Mouse (Mus musculus) ES-E14 (cell line): ENCODE measurements around the gene Irf9. TPM values are rescaled to one million over a fixed set of nuclear protein-coding genes. Genes with fewer than 3 reads are reported as not detected.

ENCODE experiments used
- DNase-seq: peaks from one replicate; pipeline ENCODE4 v3.0.0-alpha.2; 2013; ENCODE audit warnings: low read depth, low spot score
- H3K27ac ChIP-seq: 2 replicates; pipeline ENCODE4 v1.5.1; 2012; ENCODE audit warnings: low read depth, mild to moderate bottlenecking, low read length, moderate library complexity, mixed read lengths; ENCODE audit not compliant: poor library complexity, insufficient read depth, severe bottlenecking
- H3K36me3 ChIP-seq: 2 replicates; pipeline ENCODE4 v1.6.1; 2012; ENCODE audit warnings: mild to moderate bottlenecking, low read length, moderate library complexity, mixed read lengths; ENCODE audit not compliant: control insufficient read depth, poor library complexity, insufficient read depth, severe bottlenecking
- H3K4me1 ChIP-seq, 2 experiments: fragments of 150-350 bp in 1 of 2; sonication (generic) in 1 of 2; 2 replicates each; pipeline ENCODE4 v1.6.1; 2012; ENCODE audit warnings: low read length in 2 of 2, mild to moderate bottlenecking in 1 of 2, mixed read lengths in 1 of 2; ENCODE audit not compliant: control insufficient read depth in 2 of 2, insufficient read depth in 2 of 2, poor library complexity in 1 of 2
- H3K4me3 ChIP-seq, 2 experiments: fragments of 150-350 bp in 1 of 2; sonication (generic) in 1 of 2; 2 replicates each; pipeline ENCODE4 v1.5.1; 2012; ENCODE audit warnings: low read length in 2 of 2, low read depth in 1 of 2, mild to moderate bottlenecking in 1 of 2, mixed read lengths in 1 of 2; ENCODE audit not compliant: insufficient read depth in 1 of 2, poor library complexity in 1 of 2, severe bottlenecking in 1 of 2
- H3K9ac ChIP-seq: 2 replicates; pipeline ENCODE4 v1.6.1; 2012; ENCODE audit warnings: low read depth, mild to moderate bottlenecking, low read length, mixed read lengths; ENCODE audit not compliant: poor library complexity, insufficient read depth, severe bottlenecking
- H3K9me3 ChIP-seq: fragments of 150-350 bp; sonication (generic); 2 replicates; pipeline ENCODE4 v1.6.1; 2012; ENCODE audit warnings: low read depth, mild to moderate bottlenecking, low read length; ENCODE audit not compliant: control insufficient read depth, insufficient read depth
- CHD2 ChIP-seq: IDR thresholded peaks from 2 replicates; pipeline ENCODE4 v1.6.1; 2014; ENCODE audit warnings: mild to moderate bottlenecking, low read depth, low read length, inconsistent platforms
- HCFC1 ChIP-seq: IDR thresholded peaks from 2 replicates; pipeline ENCODE4 v1.6.1; 2012; ENCODE audit warnings: low read length, inconsistent platforms, borderline replicate concordance; ENCODE audit not compliant: insufficient read depth
- MAFK ChIP-seq: IDR thresholded peaks from 2 replicates; pipeline ENCODE4 v1.6.1; 2014; ENCODE audit warnings: mild to moderate bottlenecking, low read depth, low read length, inconsistent platforms; ENCODE audit not compliant: insufficient read depth
- ZC3H11A ChIP-seq: IDR thresholded peaks from 2 replicates; pipeline ENCODE4 v1.6.1; 2012; ENCODE audit warnings: low read depth, mild to moderate bottlenecking, inconsistent platforms, low read length, borderline replicate concordance
- ZNF384 ChIP-seq: IDR thresholded peaks from 2 replicates; pipeline ENCODE4 v1.6.1; 2012; ENCODE audit warnings: low read depth, low read length, inconsistent platforms
- in situ Hi-C, 2 experiments: fragments of 600-800 bp; cut with MboI; formaldehyde crosslinking; loops; one replicate each; pipeline ENCODE4 v1.15.1; 2025; ENCODE audit warnings: low sequenced_read_pairs in 2 of 2, inconsistent platforms in 1 of 2; ENCODE audit not compliant: unreplicated experiment in 2 of 2
- total RNA-seq: library from RNA; depleted of rRNA; stranded (reverse); fragments of 300-350 nt; gene quantifications from 2 replicates; pipeline ENCODE4 v1.2.3, GENCODE M21; 2012

Irf9 gene
- total RNA-seq, 1 experiment: 5.8 TPM

DNA sequence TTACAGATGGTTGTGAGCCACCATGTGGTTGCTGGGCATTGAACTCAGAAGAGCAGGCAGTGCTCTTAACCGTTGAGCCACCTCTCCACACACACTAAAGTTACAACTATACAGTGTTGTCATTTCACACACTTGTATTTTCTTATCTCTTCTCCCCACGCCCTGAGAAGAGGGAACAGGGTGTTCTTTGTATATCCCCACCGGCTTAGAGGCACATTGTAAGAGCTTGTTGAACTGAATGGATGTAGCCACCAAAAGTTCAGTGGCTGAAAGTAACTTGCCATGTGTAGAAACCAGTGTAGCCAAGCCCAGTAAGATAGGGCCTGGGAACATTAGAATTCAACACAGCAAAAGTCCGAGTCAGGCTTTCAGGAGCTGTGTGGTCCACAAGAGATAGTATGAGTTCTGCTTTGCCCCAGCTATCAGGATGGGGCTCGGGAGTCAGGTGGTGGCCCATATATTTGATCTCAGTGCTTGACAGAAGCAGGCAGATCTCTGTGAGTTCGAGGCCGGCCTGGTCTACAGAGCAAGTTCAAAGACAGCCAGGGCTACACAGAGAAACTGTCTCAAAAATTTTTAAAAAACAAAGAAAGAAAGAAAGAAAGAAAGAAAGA, 11.3 kb downstream of the Irf9 start:
- no peak for TF ChIP-seq CHD2
- no peak for TF ChIP-seq ZNF384
- no peak for TF ChIP-seq HCFC1
- no peak for TF ChIP-seq MAFK

DNA sequence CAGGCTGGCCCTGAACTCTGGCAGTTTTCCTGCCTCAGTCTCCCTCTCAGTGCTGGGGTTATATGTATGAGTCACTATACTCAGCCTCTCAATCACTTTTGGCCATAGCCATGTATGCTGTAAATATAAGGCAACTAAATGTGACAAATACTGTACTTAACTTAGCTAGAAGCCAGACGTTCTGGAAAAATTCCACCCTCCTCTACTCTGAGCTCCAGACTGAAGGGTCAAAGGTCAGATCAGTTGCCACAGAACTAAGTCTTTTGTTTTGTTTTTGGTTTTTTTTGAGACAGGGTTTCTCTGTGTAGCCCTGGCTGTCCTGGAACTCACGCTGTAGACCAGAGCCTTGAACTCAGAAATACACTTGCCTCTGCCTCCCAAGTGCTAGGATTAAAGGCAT, 12.5 kb downstream of the Irf9 start:
- H3K4me3 ChIP-seq: no peak overlapping the region
- DNase-seq: no peak
- H3K36me3 ChIP-seq: no peaks in the 10 kb centered on the region; the same call in 1 of the 2 replicates
- peaks cover 0 to 8% of the 10 kb centered on the region in 2 experiments; a peak in 2 of 4 replicates for H3K4me1 ChIP-seq
- H3K9ac ChIP-seq: no peak overlapping the region
- TF ChIP-seq CHD2 (no peak), HCFC1 (no peak)
- in situ Hi-C loops: no loop called here
- no peaks in the 10 kb centered on the region for H3K9me3 ChIP-seq
- H3K27ac ChIP-seq: no peak overlapping the region

More for the DNA sequence above, 11.3 kb downstream of the Irf9 start:
- in situ Hi-C loops: no loop called here
- Histone ChIP-seq H3K36me3 (peaks cover 2% of the 10 kb centered on the region; the same call in 1 of the 2 replicates), H3K4me1 (peaks cover 0 to 8% of the 10 kb centered on the region in 2 experiments; a peak in 2 of 4 replicates), H3K4me3 (no peak overlapping the region), H3K9me3 (no peaks in the 10 kb centered on the region), H3K9ac (no peak overlapping the region), H3K27ac (no peak overlapping the region)
- no peak for DNase-seq

DNA sequence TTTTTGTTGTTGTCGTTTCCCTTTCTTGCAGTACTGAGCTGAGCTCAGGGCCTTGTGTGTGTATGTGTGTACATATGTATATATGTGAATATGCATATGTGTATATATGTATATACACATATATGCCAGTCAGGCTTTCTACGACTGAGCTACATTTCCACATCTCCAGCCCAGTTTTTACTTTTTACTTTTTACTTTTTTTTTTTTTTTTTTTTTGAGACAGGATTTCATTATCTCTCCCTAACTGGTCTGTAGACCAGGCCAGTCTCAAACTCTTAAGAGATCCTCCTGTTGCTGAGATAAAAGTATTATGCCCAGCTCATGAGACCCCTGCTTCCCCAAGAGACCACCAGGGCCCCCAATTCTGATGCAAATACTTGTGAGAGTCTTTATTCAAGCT, 13.5 kb downstream of the Irf9 start:
- no peak for TF ChIP-seq MAFK
- TF ChIP-seq ZC3H11A: no peak
- TF ChIP-seq ZNF384: no peak
- TF ChIP-seq CHD2: no peak
- no peak for DNase-seq
- no peak overlapping the region for H3K9ac ChIP-seq
- no peaks in the 10 kb centered on the region for H3K9me3 ChIP-seq
- H3K4me1 ChIP-seq: peaks cover 0 to 8% of the 10 kb centered on the region in 2 experiments; a peak in 2 of 4 replicates
- no peak overlapping the region for H3K27ac ChIP-seq
- H3K4me3 ChIP-seq: no peak overlapping the region
- no peaks in the 10 kb centered on the region; the same call in 1 of the 2 replicates for H3K36me3 ChIP-seq
- in situ Hi-C loops: no loop called here

DNA sequence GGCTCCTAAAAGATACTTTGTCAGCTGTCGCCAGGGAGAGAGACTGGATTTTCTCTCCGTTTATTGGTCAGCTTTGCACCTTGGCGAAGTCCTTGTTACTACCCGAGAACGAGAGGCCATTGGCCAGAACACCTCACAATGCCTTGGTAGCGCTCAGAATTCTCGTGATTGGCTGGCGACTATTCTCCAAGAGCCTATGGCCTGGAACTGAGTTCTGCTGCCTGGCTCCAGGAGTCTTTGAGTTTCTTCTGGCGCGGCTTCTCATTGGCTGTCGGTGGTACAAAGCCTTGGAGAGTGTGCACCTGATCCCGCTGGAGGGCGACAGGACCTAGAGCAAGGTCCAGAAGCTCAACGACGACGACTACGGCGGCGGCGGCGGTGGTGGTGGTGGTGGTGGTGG, 14.5 kb downstream of the Irf9 start, which contains the start of gene Rec8:
TSS of gene Rec8 (plus strand) at position 216 of the 400 bp plus-strand sequence.
- in situ Hi-C loops: no loop called here
- Histone ChIP-seq H3K4me1 (peaks cover 0 to 8% of the 10 kb centered on the region in 2 experiments; a peak in 2 of 4 replicates), H3K9me3 (no peaks in the 10 kb centered on the region), H3K9ac (peak within 1 kb of the TSS; percentile 12; the same call in 1 of the 2 replicates), H3K36me3 (peaks cover 2% of the 10 kb centered on the region; the same call in 1 of the 2 replicates), H3K4me3 (peak within 1 kb of the TSS; percentile 27 to 40), H3K27ac (no peak within 1 kb of the TSS)
- TF ChIP-seq ZNF384 (no peak), CHD2 (peak; percentile 60)
- DNase-seq: peak; percentile 90

DNA sequence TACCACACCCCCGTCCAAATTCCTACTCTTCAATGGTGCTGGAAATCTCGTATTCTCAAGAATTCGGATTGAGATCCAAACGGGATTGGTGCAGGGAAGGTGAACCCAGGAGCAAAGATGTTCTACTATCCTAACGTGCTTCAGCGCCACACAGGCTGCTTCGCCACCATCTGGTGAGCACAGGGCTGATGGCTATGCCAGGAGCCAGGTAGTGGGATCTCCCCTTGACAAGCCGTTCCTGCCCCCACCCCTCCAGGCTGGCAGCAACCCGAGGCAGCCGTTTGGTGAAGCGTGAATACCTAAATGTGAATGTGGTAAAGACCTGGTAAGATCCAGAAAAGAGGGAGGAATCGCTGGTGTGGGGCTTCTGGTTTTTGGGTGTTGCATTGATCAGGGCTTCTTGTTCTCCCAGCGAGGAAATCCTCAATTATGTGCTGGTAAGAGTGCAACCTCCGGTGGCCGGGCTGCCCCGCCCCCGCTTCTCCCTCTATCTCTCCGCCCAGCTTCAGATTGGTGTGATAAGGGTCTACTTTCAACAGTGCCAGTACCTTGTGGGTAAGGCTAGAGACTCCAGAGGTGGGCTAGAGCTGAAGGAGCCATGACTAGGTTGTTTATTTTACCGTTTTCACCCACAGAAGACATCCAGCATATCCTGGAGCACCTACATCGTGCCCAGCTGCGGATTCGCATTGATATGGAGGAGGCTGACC, 15.3 kb downstream of the Irf9 start:
- Histone ChIP-seq H3K4me1 (peaks cover 0 to 11% of the 10 kb centered on the region in 2 experiments; a peak in 2 of 4 replicates), H3K9me3 (no peaks in the 10 kb centered on the region), H3K27ac (no peak overlapping the region), H3K9ac (no peak overlapping the region; the same call in 1 of the 2 replicates), H3K36me3 (peaks cover 2% of the 10 kb centered on the region; the same call in 1 of the 2 replicates), H3K4me3 (peak overlapping the region; percentile 27 to 40)
- TF ChIP-seq CHD2: no peak
- no peak for TF ChIP-seq HCFC1
- TF ChIP-seq ZNF384: no peak
- TF ChIP-seq ZC3H11A: no peak
- TF ChIP-seq MAFK: no peak
- DNase-seq: no peak
- in situ Hi-C loops: no loop called here
